Mouse (Mus musculus): ENCODE data around the gene Tulp4. TPM values are rescaled to one million over a fixed set of nuclear protein-coding genes. Genes with fewer than 3 reads are reported as not detected.

The Tulp4 gene
- polyA plus RNA-seq, 1 experiment: 56.4 TPM

- TF ChIP-seq CEBPB (IDR thresholded peaks at IDR 0.05; ENCODE audit: insufficient read depth, poor library complexity, severe bottlenecking): no peak
- no peak for TF ChIP-seq POLR2A (IDR thresholded peaks at IDR 0.05; ENCODE audit: insufficient read length, low read depth)
- TF ChIP-seq TCF12 (IDR thresholded peaks at IDR 0.05; ENCODE audit: insufficient read depth, poor library complexity, severe bottlenecking): no peak
- no peak for TF ChIP-seq MYOD1 (IDR thresholded peaks at IDR 0.05; ENCODE audit: control insufficient read depth in 1 of 3, insufficient read length in 2 of 3, low read depth in 2 of 3)
- no peak for TF ChIP-seq MYOG (IDR thresholded peaks at IDR 0.05; ENCODE audit: control insufficient read depth in 1 of 3, insufficient read depth in 1 of 3, insufficient read length in 2 of 3, low read depth in 2 of 3)
- TF ChIP-seq MAX (IDR thresholded peaks at IDR 0.05; ENCODE audit: low read depth): no peak
- no peak for TF ChIP-seq POLR2AphosphoS2 (IDR thresholded peaks at IDR 0.05; ENCODE audit: insufficient read length, low read depth)
- TF ChIP-seq USF1 (IDR thresholded peaks at IDR 0.05; ENCODE audit: low read depth): no peak
- no peak for TF ChIP-seq E2F4 (IDR thresholded peaks at IDR 0.05; ENCODE audit: insufficient read depth)
- TF ChIP-seq SRF (IDR thresholded peaks at IDR 0.05; ENCODE audit: control insufficient read depth, insufficient read length, low read depth): no peak
- TF ChIP-seq REST (IDR thresholded peaks at IDR 0.05; ENCODE audit: insufficient read depth, insufficient read length): no peak
- TF ChIP-seq TCF3 (IDR thresholded peaks at IDR 0.05; ENCODE audit: insufficient read length, low read depth): no peak
- Histone ChIP-seq H3K79me2 (ENCODE audit: control insufficient read depth, insufficient read depth) (no peaks in the 10 kb centered on the region), H3K27me3 (ENCODE audit: control insufficient read depth, insufficient read depth, insufficient read length) (no peaks in the 10 kb centered on the region), H3ac (ENCODE audit: control insufficient read depth, insufficient read length) (no peak overlapping the region), H3K4me3 (no peak overlapping the region), H3K36me3 (ENCODE audit: control insufficient read depth, insufficient read depth) (peaks cover 41% of the 10 kb centered on the region), H3K4me2 (ENCODE audit: low read depth) (peak overlapping the region; percentile 69)
These were observed 95.4 kb downstream of the Tulp4 start for GRCm38 (mm10) chr17:6201522-6202250.

- no peaks in the 10 kb centered on the region for H3K27me3 ChIP-seq (ENCODE audit: control insufficient read depth, insufficient read depth, insufficient read length)
- no peak overlapping the region for H3K4me3 ChIP-seq
- H3K4me2 ChIP-seq (ENCODE audit: low read depth): peak overlapping the region; percentile 69
- H3K36me3 ChIP-seq (ENCODE audit: control insufficient read depth, insufficient read depth): peaks cover 35% of the 10 kb centered on the region
- peak; percentile 51; the same call in 1 of the 2 replicates for TF ChIP-seq CEBPB (IDR thresholded peaks at IDR 0.05; ENCODE audit: insufficient read depth, poor library complexity, severe bottlenecking)
- TF ChIP-seq E2F4 (IDR thresholded peaks at IDR 0.05; ENCODE audit: insufficient read depth): no peak
- TF ChIP-seq SRF (IDR thresholded peaks at IDR 0.05; ENCODE audit: control insufficient read depth, insufficient read length, low read depth): no peak
- TF ChIP-seq MAX (IDR thresholded peaks at IDR 0.05; ENCODE audit: low read depth): no peak
- TF ChIP-seq MYOG (IDR thresholded peaks at IDR 0.05; ENCODE audit: control insufficient read depth in 1 of 3, insufficient read depth in 1 of 3, insufficient read length in 2 of 3, low read depth in 2 of 3): peak; percentile 91 to 99 (median 98)
- peak; percentile 21 for TF ChIP-seq POLR2AphosphoS2 (IDR thresholded peaks at IDR 0.05; ENCODE audit: insufficient read length, low read depth)
- TF ChIP-seq USF1 (IDR thresholded peaks at IDR 0.05; ENCODE audit: low read depth): peak; percentile 69
- TF ChIP-seq MYOD1 (IDR thresholded peaks at IDR 0.05; ENCODE audit: control insufficient read depth in 1 of 3, insufficient read length in 2 of 3, low read depth in 2 of 3): peak; percentile 81 to 99 (median 99)
- TF ChIP-seq POLR2A (IDR thresholded peaks at IDR 0.05; ENCODE audit: insufficient read length, low read depth): peak; percentile 50
- TF ChIP-seq TCF3 (IDR thresholded peaks at IDR 0.05; ENCODE audit: insufficient read length, low read depth): peak; percentile 85
- no peak for TF ChIP-seq REST (IDR thresholded peaks at IDR 0.05; ENCODE audit: insufficient read depth, insufficient read length)
- TF ChIP-seq TCF12 (IDR thresholded peaks at IDR 0.05; ENCODE audit: insufficient read depth, poor library complexity, severe bottlenecking): peak; percentile 68
- no peaks in the 10 kb centered on the region for H3K79me2 ChIP-seq (ENCODE audit: control insufficient read depth, insufficient read depth)
- no peak overlapping the region for H3ac ChIP-seq (ENCODE audit: control insufficient read depth, insufficient read length)
These were observed 96.3 kb downstream of the Tulp4 start for GRCm38 (mm10) chr17:6202389-6203110.

- Histone ChIP-seq H3K79me2 (ENCODE audit: control insufficient read depth, insufficient read depth) (no peaks in the 10 kb centered on the region), H3K36me3 (ENCODE audit: control insufficient read depth, insufficient read depth) (peaks cover 35% of the 10 kb centered on the region)
- TF ChIP-seq SRF (IDR thresholded peaks at IDR 0.05; ENCODE audit: control insufficient read depth, insufficient read length, low read depth) (no peak), TCF12 (IDR thresholded peaks at IDR 0.05; ENCODE audit: insufficient read depth, poor library complexity, severe bottlenecking) (no peak), CEBPB (IDR thresholded peaks at IDR 0.05; ENCODE audit: insufficient read depth, poor library complexity, severe bottlenecking) (no peak), E2F4 (IDR thresholded peaks at IDR 0.05; ENCODE audit: insufficient read depth) (no peak)
These were observed 96.9 kb downstream of the Tulp4 start for GRCm38 (mm10) chr17:6203126-6203525.

GRCm38 (mm10) chr17:6203795-6204194 lies 97.6 kb downstream of the Tulp4 start:
- H3K27me3 ChIP-seq (ENCODE audit: control insufficient read depth, insufficient read depth, insufficient read length): no peaks in the 10 kb centered on the region
- no peak overlapping the region for H3K4me2 ChIP-seq (ENCODE audit: low read depth)
- H3ac ChIP-seq (ENCODE audit: control insufficient read depth, insufficient read length): no peak overlapping the region
- no peaks in the 10 kb centered on the region for H3K79me2 ChIP-seq (ENCODE audit: control insufficient read depth, insufficient read depth)
- H3K36me3 ChIP-seq (ENCODE audit: control insufficient read depth, insufficient read depth): peaks cover 42% of the 10 kb centered on the region
- H3K4me3 ChIP-seq: no peak overlapping the region
- no peak for TF ChIP-seq MAX (IDR thresholded peaks at IDR 0.05; ENCODE audit: low read depth)

More at GRCm38 (mm10) chr17:6203126-6203525, 96.9 kb downstream of the Tulp4 start:
- no peak overlapping the region for H3ac ChIP-seq (ENCODE audit: control insufficient read depth, insufficient read length)
- no peaks in the 10 kb centered on the region for H3K27me3 ChIP-seq (ENCODE audit: control insufficient read depth, insufficient read depth, insufficient read length)
- no peak overlapping the region for H3K4me3 ChIP-seq
- H3K4me2 ChIP-seq (ENCODE audit: low read depth): no peak overlapping the region

GRCm38 (mm10) chr17:6211721-6212120 lies 105.5 kb downstream of the Tulp4 start:
- Histone ChIP-seq H3K4me2 (ENCODE audit: low read depth) (no peak overlapping the region), H3ac (ENCODE audit: control insufficient read depth, insufficient read length) (no peak overlapping the region), H3K4me3 (no peak overlapping the region), H3K36me3 (ENCODE audit: control insufficient read depth, insufficient read depth) (peaks cover 52% of the 10 kb centered on the region), H3K79me2 (ENCODE audit: control insufficient read depth, insufficient read depth) (no peaks in the 10 kb centered on the region), H3K27me3 (ENCODE audit: control insufficient read depth, insufficient read depth, insufficient read length) (no peaks in the 10 kb centered on the region)
- TF ChIP-seq TCF3 (IDR thresholded peaks at IDR 0.05; ENCODE audit: insufficient read length, low read depth) (no peak), MAX (IDR thresholded peaks at IDR 0.05; ENCODE audit: low read depth) (no peak), E2F4 (IDR thresholded peaks at IDR 0.05; ENCODE audit: insufficient read depth) (no peak), POLR2A (IDR thresholded peaks at IDR 0.05; ENCODE audit: insufficient read length, low read depth) (no peak)

Data from myocyte (in vitro differentiated cells).